Mouse (Mus musculus): Measurements from ENCODE around the gene Stk39. TPM values are rescaled to one million over a fixed set of nuclear protein-coding genes. Genes with fewer than 3 reads are reported as not detected.

Stk39 gene
- polyA plus RNA-seq, 1 experiment from 2014 or later: 21.4 TPM

DNA sequence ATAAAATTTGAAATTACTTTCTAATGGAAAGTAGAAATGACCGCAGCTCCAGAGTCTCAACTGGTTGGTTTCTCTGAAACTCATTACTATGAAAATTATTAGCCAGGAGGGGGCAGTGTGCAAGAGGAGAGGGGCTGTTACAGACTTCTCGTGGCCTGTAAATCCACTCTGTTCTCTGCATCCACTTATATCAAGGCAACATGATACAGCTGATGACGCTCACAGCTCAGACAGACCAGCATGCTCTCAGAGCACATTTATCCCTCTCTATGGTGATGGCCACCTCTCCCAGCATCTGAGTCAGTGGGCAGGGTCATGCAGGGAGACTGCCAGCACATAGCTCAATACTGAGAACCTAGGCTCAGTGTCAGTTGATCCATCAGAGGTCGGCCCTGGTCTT, 250.8 kb downstream of the Stk39 start:
- no peaks in the 10 kb centered on the region for H3K9me3 ChIP-seq (replicated peaks; ENCODE audit: control insufficient read depth, low read length, poor library complexity, severe bottlenecking)
- no peak overlapping the region for H3K4me3 ChIP-seq (ENCODE audit: low read depth, low read length)
- H3K27ac ChIP-seq (ENCODE audit: low read length): no peak overlapping the region
- WGBS: 62% methylated on average over 4 of the region's 4 CpGs
- no peaks in the 10 kb centered on the region for H3K4me1 ChIP-seq (ENCODE audit: control insufficient read depth, insufficient read depth, low read length)
- no peak overlapping the region for H3K4me2 ChIP-seq (ENCODE audit: low read length)
- H3K27me3 ChIP-seq (ENCODE audit: control insufficient read depth, insufficient read depth, low read depth, low read length): no peaks in the 10 kb centered on the region
- no peak overlapping the region for H3K9ac ChIP-seq (ENCODE audit: low read depth, low read length)
- no peaks in the 10 kb centered on the region for H3K36me3 ChIP-seq (ENCODE audit: control insufficient read depth, insufficient read depth, low read length)
- no peak for ATAC-seq

DNA sequence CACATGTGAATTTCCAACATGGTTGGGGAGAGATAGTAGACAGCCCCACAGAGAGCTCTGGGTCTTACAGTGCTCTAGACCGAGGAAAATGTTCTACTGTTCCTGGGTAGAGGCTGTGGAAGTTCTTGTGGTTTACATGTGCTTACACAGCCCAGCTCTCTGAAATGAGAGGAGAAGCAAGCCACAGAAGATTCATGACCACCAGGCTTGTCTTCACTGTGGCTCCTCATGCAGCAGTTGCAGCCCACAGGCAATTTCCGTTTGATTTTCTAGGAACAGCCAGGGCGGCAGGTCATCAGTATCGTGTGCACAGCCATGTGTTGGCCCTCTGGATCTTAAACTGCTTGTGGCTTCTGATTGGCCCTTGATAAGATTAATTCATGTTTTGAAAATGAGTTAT, 252.2 kb downstream of the Stk39 start:
- Histone ChIP-seq H3K4me3 (ENCODE audit: low read depth, low read length) (no peak overlapping the region), H3K4me2 (ENCODE audit: low read length) (no peak overlapping the region), H3K9me3 (replicated peaks; ENCODE audit: control insufficient read depth, low read length, poor library complexity, severe bottlenecking) (no peaks in the 10 kb centered on the region), H3K36me3 (ENCODE audit: control insufficient read depth, insufficient read depth, low read length) (no peaks in the 10 kb centered on the region), H3K27me3 (ENCODE audit: control insufficient read depth, insufficient read depth, low read depth, low read length) (no peaks in the 10 kb centered on the region), H3K27ac (ENCODE audit: low read length) (no peak overlapping the region), H3K9ac (ENCODE audit: low read depth, low read length) (no peak overlapping the region), H3K4me1 (ENCODE audit: control insufficient read depth, insufficient read depth, low read length) (no peaks in the 10 kb centered on the region)
- WGBS: 97% methylated on average over 4 of the region's 4 CpGs
- ATAC-seq: no peak

DNA sequence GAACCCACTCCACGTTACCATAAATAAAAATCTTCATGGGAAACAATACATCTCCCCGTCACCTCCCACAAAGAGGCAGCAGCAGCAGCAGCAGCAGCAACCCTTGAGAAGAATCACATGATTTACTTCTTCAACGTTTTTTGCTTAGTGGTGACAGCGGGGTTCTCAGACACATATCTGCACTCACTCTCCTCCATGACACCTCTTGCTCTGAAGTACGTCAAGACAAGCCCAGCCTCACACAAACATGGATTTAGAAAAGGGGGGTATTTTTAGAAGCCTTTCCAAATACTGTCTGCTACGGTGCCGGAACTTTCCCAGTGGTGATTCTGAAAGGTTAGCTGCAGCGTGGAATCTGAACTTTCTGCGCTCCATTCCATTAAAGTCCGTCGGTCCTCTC, 256.9 kb downstream of the Stk39 start:
- no peaks in the 10 kb centered on the region for H3K4me1 ChIP-seq (ENCODE audit: control insufficient read depth, insufficient read depth, low read length)
- WGBS: 93% methylated on average over 11 of the region's 11 CpGs
- H3K27me3 ChIP-seq (ENCODE audit: control insufficient read depth, insufficient read depth, low read depth, low read length): no peaks in the 10 kb centered on the region
- no peaks in the 10 kb centered on the region for H3K36me3 ChIP-seq (ENCODE audit: control insufficient read depth, insufficient read depth, low read length)
- H3K4me3 ChIP-seq (ENCODE audit: low read depth, low read length): no peak overlapping the region
- no peaks in the 10 kb centered on the region for H3K9me3 ChIP-seq (replicated peaks; ENCODE audit: control insufficient read depth, low read length, poor library complexity, severe bottlenecking)
- H3K9ac ChIP-seq (ENCODE audit: low read depth, low read length): no peak overlapping the region
- H3K27ac ChIP-seq (ENCODE audit: low read length): no peak overlapping the region
- H3K4me2 ChIP-seq (ENCODE audit: low read length): no peak overlapping the region
- ATAC-seq: no peak

DNA sequence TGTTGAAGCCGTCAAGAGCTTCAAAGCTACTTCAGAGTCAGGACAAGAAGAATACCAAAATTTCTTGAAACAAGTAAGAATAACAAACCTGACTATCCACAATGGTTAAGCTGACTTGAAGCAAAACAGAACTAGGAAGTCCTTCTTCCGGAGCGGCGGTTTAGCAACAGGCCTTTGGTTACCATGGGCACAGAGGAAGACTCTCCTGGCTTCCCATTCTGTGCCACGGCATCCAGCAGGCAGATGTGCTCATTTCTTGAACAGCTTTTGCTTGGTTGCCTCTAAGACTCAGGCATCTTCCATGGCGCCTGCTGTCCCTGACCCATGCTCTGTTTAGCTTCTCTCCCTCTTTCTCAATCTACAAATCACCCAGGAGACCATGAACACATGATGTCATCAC, 257.7 kb downstream of the Stk39 start:
- H3K36me3 ChIP-seq (ENCODE audit: control insufficient read depth, insufficient read depth, low read length): no peaks in the 10 kb centered on the region

DNA sequence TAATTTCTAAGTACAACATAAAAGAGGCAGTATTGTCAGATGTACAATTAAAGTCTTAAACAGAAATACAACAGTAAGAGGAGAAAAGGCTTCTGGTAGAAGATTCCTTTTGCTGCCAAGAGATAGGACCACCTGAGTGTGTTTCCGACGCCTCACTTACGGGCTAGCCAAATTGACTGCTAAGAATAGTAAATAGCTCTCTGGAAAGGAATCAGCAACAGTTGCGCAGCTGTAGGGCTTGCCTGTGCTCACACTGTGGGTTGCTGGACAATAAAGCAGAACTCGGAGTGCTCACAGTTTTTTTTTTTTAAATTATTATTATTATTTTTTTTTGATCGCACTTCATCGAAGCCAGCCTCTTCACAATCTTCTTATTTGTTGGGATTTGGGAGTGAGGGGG, 260.6 kb downstream of the Stk39 start:
- Histone ChIP-seq H3K36me3 (ENCODE audit: control insufficient read depth, insufficient read depth, low read length) (no peaks in the 10 kb centered on the region), H3K9ac (ENCODE audit: low read depth, low read length) (no peak overlapping the region), H3K27me3 (ENCODE audit: control insufficient read depth, insufficient read depth, low read depth, low read length) (no peaks in the 10 kb centered on the region), H3K4me3 (ENCODE audit: low read depth, low read length) (no peak overlapping the region), H3K4me1 (ENCODE audit: control insufficient read depth, insufficient read depth, low read length) (no peaks in the 10 kb centered on the region), H3K27ac (ENCODE audit: low read length) (no peak overlapping the region), H3K4me2 (ENCODE audit: low read length) (no peak overlapping the region), H3K9me3 (replicated peaks; ENCODE audit: control insufficient read depth, low read length, poor library complexity, severe bottlenecking) (no peaks in the 10 kb centered on the region)
- 86% methylated on average over 7 of the region's 7 CpGs for WGBS
- ATAC-seq: no peak

More for the DNA sequence above, 257.7 kb downstream of the Stk39 start:
- 61% methylated on average over 6 of the region's 6 CpGs for WGBS
- Histone ChIP-seq H3K4me2 (ENCODE audit: low read length) (no peak overlapping the region), H3K9me3 (replicated peaks; ENCODE audit: control insufficient read depth, low read length, poor library complexity, severe bottlenecking) (no peaks in the 10 kb centered on the region), H3K27ac (ENCODE audit: low read length) (no peak overlapping the region), H3K4me3 (ENCODE audit: low read depth, low read length) (no peak overlapping the region), H3K9ac (ENCODE audit: low read depth, low read length) (no peak overlapping the region), H3K27me3 (ENCODE audit: control insufficient read depth, insufficient read depth, low read depth, low read length) (no peaks in the 10 kb centered on the region), H3K4me1 (ENCODE audit: control insufficient read depth, insufficient read depth, low read length) (no peaks in the 10 kb centered on the region)
- no peak for ATAC-seq

DNA sequence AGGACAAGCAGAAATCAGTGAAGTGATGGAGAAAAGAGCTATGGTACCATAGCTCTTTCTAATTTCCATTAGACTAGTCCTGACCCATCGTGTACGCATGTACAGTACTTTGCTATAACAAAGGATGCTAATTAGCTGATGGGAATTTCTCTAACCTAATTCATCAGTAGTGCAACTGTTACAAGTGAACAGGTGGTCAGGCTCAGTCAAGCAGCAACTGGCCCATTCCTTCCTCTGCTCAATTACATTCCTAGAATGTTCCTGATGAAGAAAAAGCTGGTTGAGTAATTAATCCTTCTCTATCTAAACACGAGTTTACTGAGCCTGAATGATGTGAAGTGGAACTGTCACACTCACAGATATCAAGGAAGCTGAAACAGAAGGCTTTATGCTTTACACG, 275.8 kb downstream of the Stk39 start:
- Histone ChIP-seq H3K36me3 (ENCODE audit: control insufficient read depth, insufficient read depth, low read length) (no peaks in the 10 kb centered on the region), H3K4me1 (ENCODE audit: control insufficient read depth, insufficient read depth, low read length) (no peaks in the 10 kb centered on the region), H3K9ac (ENCODE audit: low read depth, low read length) (no peak overlapping the region), H3K4me3 (ENCODE audit: low read depth, low read length) (no peak overlapping the region), H3K4me2 (ENCODE audit: low read length) (no peak overlapping the region), H3K27me3 (ENCODE audit: control insufficient read depth, insufficient read depth, low read depth, low read length) (no peaks in the 10 kb centered on the region), H3K27ac (ENCODE audit: low read length) (no peak overlapping the region), H3K9me3 (replicated peaks; ENCODE audit: control insufficient read depth, low read length, poor library complexity, severe bottlenecking) (no peaks in the 10 kb centered on the region)
- ATAC-seq: no peak
- WGBS: 68% methylated on average over 4 of the region's 4 CpGs

DNA sequence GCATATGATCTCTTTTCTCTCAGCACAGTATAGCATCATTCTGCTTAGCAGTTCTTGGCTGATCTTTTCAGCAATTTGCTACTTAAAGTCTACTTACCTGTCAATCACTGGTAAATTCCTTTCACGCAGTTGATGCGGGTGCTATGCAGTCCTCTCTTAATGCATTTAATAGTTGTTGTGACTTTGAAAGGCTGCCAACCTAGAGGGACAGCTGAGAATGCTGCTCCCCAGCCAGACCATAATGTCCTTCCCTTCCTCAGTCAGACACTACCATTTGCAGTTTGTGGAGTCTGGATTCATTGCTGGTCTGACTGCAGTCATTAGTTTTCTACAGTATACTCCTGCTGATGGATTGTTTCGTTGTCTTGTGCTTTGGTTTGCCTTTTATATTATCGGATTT, 277.6 kb downstream of the Stk39 start:
- H3K36me3 ChIP-seq (ENCODE audit: control insufficient read depth, insufficient read depth, low read length): no peaks in the 10 kb centered on the region
- no peak for ATAC-seq
- H3K27me3 ChIP-seq (ENCODE audit: control insufficient read depth, insufficient read depth, low read depth, low read length): no peaks in the 10 kb centered on the region
- H3K9ac ChIP-seq (ENCODE audit: low read depth, low read length): no peak overlapping the region
- H3K4me3 ChIP-seq (ENCODE audit: low read depth, low read length): no peak overlapping the region
- H3K4me2 ChIP-seq (ENCODE audit: low read length): no peak overlapping the region
- 71% methylated on average over 4 of the region's 4 CpGs for WGBS
- H3K4me1 ChIP-seq (ENCODE audit: control insufficient read depth, insufficient read depth, low read length): no peaks in the 10 kb centered on the region
- H3K27ac ChIP-seq (ENCODE audit: low read length): no peak overlapping the region
- H3K9me3 ChIP-seq (replicated peaks; ENCODE audit: control insufficient read depth, low read length, poor library complexity, severe bottlenecking): no peaks in the 10 kb centered on the region

DNA sequence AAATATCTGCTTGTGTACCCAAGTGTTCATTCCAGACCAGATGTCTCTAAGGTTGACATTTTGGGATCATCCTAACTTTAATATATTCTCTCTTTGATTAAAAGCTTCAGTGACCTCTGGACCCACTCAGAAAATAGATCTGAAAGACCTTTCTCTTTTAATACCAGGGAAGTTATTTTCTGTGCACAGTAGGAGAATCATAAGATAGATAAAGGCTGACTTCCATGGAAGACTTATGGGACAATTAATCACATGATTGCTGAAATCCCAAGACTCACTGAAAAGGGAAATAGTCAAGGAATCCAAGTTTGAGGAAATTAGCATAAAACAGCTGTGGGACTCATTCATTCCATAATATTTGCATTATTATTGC, 278.6 kb downstream of the Stk39 start:
- Histone ChIP-seq H3K4me3 (ENCODE audit: low read depth, low read length) (no peak overlapping the region), H3K9ac (ENCODE audit: low read depth, low read length) (no peak overlapping the region), H3K27me3 (ENCODE audit: control insufficient read depth, insufficient read depth, low read depth, low read length) (no peaks in the 10 kb centered on the region), H3K4me1 (ENCODE audit: control insufficient read depth, insufficient read depth, low read length) (no peaks in the 10 kb centered on the region), H3K36me3 (ENCODE audit: control insufficient read depth, insufficient read depth, low read length) (no peaks in the 10 kb centered on the region), H3K27ac (ENCODE audit: low read length) (no peak overlapping the region), H3K4me2 (ENCODE audit: low read length) (no peak overlapping the region), H3K9me3 (replicated peaks; ENCODE audit: control insufficient read depth, low read length, poor library complexity, severe bottlenecking) (no peaks in the 10 kb centered on the region)
- ATAC-seq: no peak

DNA sequence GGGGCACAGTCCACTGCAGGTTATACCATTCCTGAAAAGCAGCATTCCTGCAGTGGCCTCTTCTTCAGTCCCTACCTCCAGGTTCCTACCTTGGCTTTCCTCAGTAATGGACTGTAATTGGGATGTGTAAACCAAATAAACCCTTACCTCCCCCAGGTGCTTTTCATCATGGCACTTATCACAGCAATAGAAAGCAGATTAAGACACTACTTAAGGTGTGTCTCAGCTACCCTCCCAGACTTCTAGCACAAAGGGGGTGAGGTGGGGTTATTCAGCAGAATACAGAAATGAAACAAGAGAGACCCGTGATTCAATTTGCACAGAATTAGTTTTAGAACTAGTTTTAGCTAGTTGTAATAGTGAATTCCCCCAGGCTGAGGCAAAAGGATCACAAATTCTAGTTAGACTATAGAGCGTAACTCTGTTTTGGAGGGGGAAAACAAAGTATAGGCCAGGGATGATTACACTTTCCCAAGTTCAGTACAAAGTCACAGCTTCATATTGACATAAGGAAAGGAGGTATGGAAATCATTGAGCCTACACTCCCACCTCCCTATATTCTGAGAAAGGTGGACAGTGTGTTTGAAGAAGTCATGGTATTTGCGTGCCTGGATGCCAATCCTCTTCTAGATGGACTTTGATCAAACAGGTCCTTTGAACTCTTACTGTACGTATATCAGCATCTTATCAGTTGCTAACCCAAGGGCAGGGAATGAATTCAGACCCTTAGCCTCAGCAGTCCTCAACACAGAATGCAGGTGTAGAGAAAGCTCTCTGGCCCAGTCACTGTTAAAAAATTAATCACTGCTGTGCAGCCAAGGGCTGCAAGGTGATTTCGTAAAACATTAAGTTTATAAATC, 279.2 kb downstream of the Stk39 start:
- Histone ChIP-seq H3K4me2 (ENCODE audit: low read length) (no peak overlapping the region), H3K9me3 (replicated peaks; ENCODE audit: control insufficient read depth, low read length, poor library complexity, severe bottlenecking) (no peaks in the 10 kb centered on the region), H3K4me1 (ENCODE audit: control insufficient read depth, insufficient read depth, low read length) (no peaks in the 10 kb centered on the region), H3K36me3 (ENCODE audit: control insufficient read depth, insufficient read depth, low read length) (no peaks in the 10 kb centered on the region), H3K4me3 (ENCODE audit: low read depth, low read length) (no peak overlapping the region), H3K27me3 (ENCODE audit: control insufficient read depth, insufficient read depth, low read depth, low read length) (no peaks in the 10 kb centered on the region), H3K27ac (ENCODE audit: low read length) (no peak overlapping the region), H3K9ac (ENCODE audit: low read depth, low read length) (no peak overlapping the region)
- WGBS: 87% methylated on average over 5 of the region's 5 CpGs
- ATAC-seq: no peak

Measured in midbrain, embryonic 16.5 days (tissue).